Mouse (Mus musculus): Measurements from ENCODE around the gene Thap12.

DNA sequence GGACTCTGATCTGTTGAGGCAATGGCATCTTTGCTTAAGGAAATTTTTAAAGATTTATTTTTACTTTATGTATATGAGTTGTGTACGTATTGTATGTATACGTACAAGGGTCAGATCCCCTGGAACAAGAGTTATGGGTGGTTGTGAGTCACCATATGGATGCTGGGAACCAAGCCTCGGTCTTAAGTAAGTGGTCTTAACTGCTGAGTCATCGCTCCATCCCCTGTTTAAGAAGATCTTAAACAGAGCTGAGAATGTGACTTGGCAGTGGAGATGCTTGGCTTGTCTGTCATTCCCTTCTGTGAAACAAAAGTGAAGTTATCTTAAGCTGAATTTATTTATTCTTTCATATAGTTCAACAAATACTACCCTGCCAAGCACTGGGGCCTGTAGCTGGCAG is 31.1 kb downstream of the Thap12 start:
- TF ChIP-seq POLR2A (IDR thresholded peaks at IDR 0.05; ENCODE audit: control insufficient read depth, extremely low read depth, insufficient read depth, low read length, poor library complexity) (no peak), CTCF (IDR thresholded peaks at IDR 0.05; ENCODE audit: borderline replicate concordance, control insufficient read depth, extremely low read depth, insufficient read depth, low read length, poor library complexity) (no peak)

All from thymus, adult 2 months (tissue).